Mouse (Mus musculus): ENCODE data around the gene Tsacc. TPM values are rescaled to one million over a fixed set of nuclear protein-coding genes. Genes with fewer than 3 reads are reported as not detected.

Tsacc gene
- polyA plus RNA-seq, 1 experiment from 2014 or later = 8.1 TPM

DNA sequence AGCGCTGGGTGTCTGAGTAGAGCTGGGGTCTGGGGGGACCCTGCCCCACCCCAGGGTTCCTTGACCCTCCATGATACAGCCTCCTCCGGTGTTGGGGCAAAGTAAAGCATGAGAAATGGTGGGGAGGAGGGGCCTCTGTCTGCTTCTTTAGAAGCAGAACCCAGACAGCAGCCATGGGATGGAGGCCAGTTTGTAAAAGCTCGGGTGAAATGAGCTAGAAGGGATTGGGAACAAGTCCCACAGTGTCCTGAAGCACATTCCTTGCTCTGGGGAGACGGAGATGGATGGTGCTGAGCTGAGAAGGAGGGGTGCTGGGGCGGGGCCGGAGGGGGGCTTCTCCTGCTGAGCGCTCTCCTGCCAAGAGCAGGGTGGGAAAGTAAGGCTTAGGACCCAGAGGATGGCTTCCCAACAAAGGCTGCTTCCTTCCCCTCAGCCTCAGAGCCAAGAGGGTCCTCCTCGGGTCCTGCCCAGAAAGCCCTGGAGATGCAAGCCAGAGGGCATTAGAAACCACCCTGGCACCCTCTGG, 57.9 kb downstream of the Tsacc start:
- Histone ChIP-seq H3K4me1 (ENCODE audit: control insufficient read depth, insufficient read depth, low read length) (peaks cover 56% of the 10 kb centered on the region), H3K27me3 (ENCODE audit: control insufficient read depth, insufficient read depth, low read length) (peaks cover 22% of the 10 kb centered on the region; the same call in 1 of the 2 replicates), H3K36me3 (ENCODE audit: control insufficient read depth, insufficient read depth, low read length) (no peaks in the 10 kb centered on the region), H3K4me3 (replicated peaks; ENCODE audit: low read depth, low read length) (no peak overlapping the region), H3K4me2 (ENCODE audit: low read length) (no peak overlapping the region), H3K27ac (replicated peaks; ENCODE audit: low read depth, low read length) (peak overlapping the region; percentile 72), H3K9me3 (ENCODE audit: control insufficient read depth, low read length) (no peaks in the 10 kb centered on the region), H3K9ac (replicated peaks; ENCODE audit: low read length) (no peak overlapping the region)
- 23% methylated on average over 8 of the region's 8 CpGs for WGBS
- DNase-seq = peak; percentile 44
- peak; percentile 26; the same call in 1 of the 2 replicates for ATAC-seq (ENCODE audit: low FRiP score, low TSS enrichment)

DNA sequence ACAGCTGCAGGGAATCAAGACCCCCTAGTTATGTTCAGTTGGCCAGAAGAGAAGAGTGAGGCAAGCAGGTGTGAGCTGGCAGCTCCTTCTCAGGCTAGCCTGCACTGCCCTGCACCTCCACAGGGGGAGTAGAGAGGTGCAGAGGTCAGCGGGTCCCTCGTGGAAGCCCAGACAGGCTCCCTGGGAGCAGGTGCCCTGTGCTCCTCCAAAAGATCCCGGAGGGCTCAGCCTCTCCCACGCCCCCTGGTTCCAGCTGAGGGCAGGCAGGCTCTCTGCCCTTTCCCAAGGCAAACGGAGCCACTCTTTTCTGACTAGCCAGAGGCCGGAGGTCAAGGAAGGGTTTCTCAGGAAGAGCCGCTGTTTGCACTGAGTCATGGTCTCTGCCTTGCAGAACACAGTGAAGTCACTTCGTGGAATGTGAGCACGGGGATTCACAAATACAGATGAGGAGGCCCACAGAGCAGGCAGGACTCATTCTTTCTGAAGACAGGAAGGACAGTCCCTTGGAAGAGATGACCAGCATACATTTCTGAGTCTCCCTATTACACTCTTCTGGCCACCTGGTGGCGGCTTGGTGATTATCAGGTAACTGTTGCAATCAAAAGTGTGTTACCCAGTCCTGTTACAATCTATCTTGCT, 59.1 kb downstream of the Tsacc start:
- H3K4me3 ChIP-seq (replicated peaks; ENCODE audit: low read depth, low read length) = no peak overlapping the region
- ATAC-seq (ENCODE audit: low FRiP score, low TSS enrichment) = no peak
- H3K9me3 ChIP-seq (ENCODE audit: control insufficient read depth, low read length) = no peaks in the 10 kb centered on the region
- peak; percentile 70 for DNase-seq
- H3K4me1 ChIP-seq (ENCODE audit: control insufficient read depth, insufficient read depth, low read length) = peaks cover 69% of the 10 kb centered on the region
- H3K9ac ChIP-seq (replicated peaks; ENCODE audit: low read length) = no peak overlapping the region; the same call in 1 of the 2 replicates
- 7% methylated on average over 10 of the region's 10 CpGs for WGBS
- H3K27me3 ChIP-seq (ENCODE audit: control insufficient read depth, insufficient read depth, low read length) = peaks cover 16% of the 10 kb centered on the region; the same call in 1 of the 2 replicates
- H3K4me2 ChIP-seq (ENCODE audit: low read length) = no peak overlapping the region
- H3K36me3 ChIP-seq (ENCODE audit: control insufficient read depth, insufficient read depth, low read length) = no peaks in the 10 kb centered on the region
- peak overlapping the region; percentile 72 for H3K27ac ChIP-seq (replicated peaks; ENCODE audit: low read depth, low read length)

- Histone ChIP-seq H3K9me3 (ENCODE audit: control insufficient read depth, low read length) (no peaks in the 10 kb centered on the region), H3K27me3 (ENCODE audit: control insufficient read depth, insufficient read depth, low read length) (peaks cover 14% of the 10 kb centered on the region; the same call in 1 of the 2 replicates), H3K4me1 (ENCODE audit: control insufficient read depth, insufficient read depth, low read length) (peaks cover 70% of the 10 kb centered on the region), H3K4me3 (replicated peaks; ENCODE audit: low read depth, low read length) (no peak overlapping the region), H3K36me3 (ENCODE audit: control insufficient read depth, insufficient read depth, low read length) (no peaks in the 10 kb centered on the region), H3K9ac (replicated peaks; ENCODE audit: low read length) (no peak overlapping the region), H3K27ac (replicated peaks; ENCODE audit: low read depth, low read length) (peak overlapping the region; percentile 72), H3K4me2 (ENCODE audit: low read length) (no peak overlapping the region)
- DNase-seq = peak; percentile 55
- 5% methylated on average over 6 of the region's 6 CpGs for WGBS
- no peak for ATAC-seq (ENCODE audit: low FRiP score, low TSS enrichment)
These were observed 59.6 kb downstream of the Tsacc start for GRCm38 (mm10) chr3:88237161-88237555.

DNA sequence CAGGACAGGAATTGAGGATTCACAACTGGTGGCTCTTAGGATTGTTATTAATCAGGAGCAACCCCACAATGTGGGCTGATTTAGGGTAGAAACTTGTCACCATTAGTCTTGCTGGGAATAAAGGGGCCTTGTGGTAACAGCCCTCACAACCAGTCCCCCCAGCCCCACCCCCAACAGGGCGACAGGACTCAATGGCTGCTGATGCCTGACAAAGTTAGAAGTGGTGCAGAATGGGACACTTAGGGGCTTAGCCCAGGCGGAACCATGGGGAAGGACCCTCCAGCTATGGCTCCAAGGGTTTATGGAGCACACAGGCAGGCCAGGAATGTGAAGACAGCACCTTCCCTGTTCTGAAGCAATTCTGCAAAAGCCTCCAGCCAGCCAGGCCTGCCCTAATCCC, 61.2 kb downstream of the Tsacc start:
- no peak for DNase-seq
- peak overlapping the region; percentile 38; the same call in 1 of the 2 replicates for H3K27ac ChIP-seq (replicated peaks; ENCODE audit: low read depth, low read length)

DNA sequence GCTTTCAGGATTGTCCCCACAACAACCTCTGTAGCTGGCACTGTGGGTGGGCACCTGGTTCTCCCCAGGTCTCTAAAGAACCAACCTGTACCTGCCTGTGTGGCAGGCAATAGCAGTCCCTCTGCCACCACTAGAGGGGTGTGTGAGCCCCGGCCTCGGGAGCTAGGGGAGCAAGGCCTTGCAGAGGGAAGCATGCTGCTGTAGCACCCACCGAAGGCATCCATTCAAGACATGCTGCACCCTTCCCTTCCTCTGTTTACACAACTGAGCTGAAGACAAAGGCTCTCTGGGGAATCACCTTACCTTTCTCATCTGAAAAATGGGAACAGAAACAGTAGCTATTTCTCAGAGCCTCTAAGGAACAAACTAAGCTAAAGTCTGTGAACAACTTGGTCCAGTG, 61.6 kb downstream of the Tsacc start:
- peaks cover 9% of the 10 kb centered on the region; the same call in 1 of the 2 replicates for H3K27me3 ChIP-seq (ENCODE audit: control insufficient read depth, insufficient read depth, low read length)
- H3K4me1 ChIP-seq (ENCODE audit: control insufficient read depth, insufficient read depth, low read length) = peaks cover 71% of the 10 kb centered on the region
- WGBS = 9% methylated on average over 3 of the region's 3 CpGs
- H3K9me3 ChIP-seq (ENCODE audit: control insufficient read depth, low read length) = no peaks in the 10 kb centered on the region
- H3K36me3 ChIP-seq (ENCODE audit: control insufficient read depth, insufficient read depth, low read length) = no peaks in the 10 kb centered on the region
- no peak overlapping the region for H3K4me3 ChIP-seq (replicated peaks; ENCODE audit: low read depth, low read length)
- no peak overlapping the region for H3K4me2 ChIP-seq (ENCODE audit: low read length)
- no peak overlapping the region for H3K9ac ChIP-seq (replicated peaks; ENCODE audit: low read length)
- ATAC-seq (ENCODE audit: low FRiP score, low TSS enrichment) = no peak
- DNase-seq = peak; percentile 62
- no peak overlapping the region for H3K27ac ChIP-seq (replicated peaks; ENCODE audit: low read depth, low read length)

More for the DNA sequence above, 61.2 kb downstream of the Tsacc start:
- no peak overlapping the region for H3K4me3 ChIP-seq (replicated peaks; ENCODE audit: low read depth, low read length)
- H3K9me3 ChIP-seq (ENCODE audit: control insufficient read depth, low read length) = no peaks in the 10 kb centered on the region
- no peaks in the 10 kb centered on the region for H3K36me3 ChIP-seq (ENCODE audit: control insufficient read depth, insufficient read depth, low read length)
- H3K4me1 ChIP-seq (ENCODE audit: control insufficient read depth, insufficient read depth, low read length) = peaks cover 72% of the 10 kb centered on the region
- WGBS = 28% methylated on average over 2 of the region's 2 CpGs
- no peak for ATAC-seq (ENCODE audit: low FRiP score, low TSS enrichment)
- H3K9ac ChIP-seq (replicated peaks; ENCODE audit: low read length) = no peak overlapping the region
- no peak overlapping the region for H3K4me2 ChIP-seq (ENCODE audit: low read length)
- peaks cover 12% of the 10 kb centered on the region; the same call in 1 of the 2 replicates for H3K27me3 ChIP-seq (ENCODE audit: control insufficient read depth, insufficient read depth, low read length)

GRCm38 (mm10) chr3:88234041-88234440, 62.8 kb downstream of the Tsacc start:
- no peak overlapping the region for H3K4me2 ChIP-seq (ENCODE audit: low read length)
- H3K27me3 ChIP-seq (ENCODE audit: control insufficient read depth, insufficient read depth, low read length) = peaks cover 2% of the 10 kb centered on the region; the same call in 1 of the 2 replicates
- WGBS = 40% methylated on average over 8 of the region's 8 CpGs
- ATAC-seq (ENCODE audit: low FRiP score, low TSS enrichment) = no peak
- H3K4me3 ChIP-seq (replicated peaks; ENCODE audit: low read depth, low read length) = no peak overlapping the region
- H3K36me3 ChIP-seq (ENCODE audit: control insufficient read depth, insufficient read depth, low read length) = peaks cover 12% of the 10 kb centered on the region
- peaks cover 74% of the 10 kb centered on the region for H3K4me1 ChIP-seq (ENCODE audit: control insufficient read depth, insufficient read depth, low read length)
- peak overlapping the region; percentile 95 for H3K27ac ChIP-seq (replicated peaks; ENCODE audit: low read depth, low read length)
- DNase-seq = no peak
- no peak overlapping the region for H3K9ac ChIP-seq (replicated peaks; ENCODE audit: low read length)
- H3K9me3 ChIP-seq (ENCODE audit: control insufficient read depth, low read length) = no peaks in the 10 kb centered on the region

GRCm38 (mm10) chr3:88232851-88233649, 63.7 kb downstream of the Tsacc start:
- Histone ChIP-seq H3K4me2 (ENCODE audit: low read length) (no peak overlapping the region), H3K4me1 (ENCODE audit: control insufficient read depth, insufficient read depth, low read length) (peaks cover 66% of the 10 kb centered on the region), H3K27ac (replicated peaks; ENCODE audit: low read depth, low read length) (peak overlapping the region; percentile 95), H3K9ac (replicated peaks; ENCODE audit: low read length) (no peak overlapping the region), H3K9me3 (ENCODE audit: control insufficient read depth, low read length) (no peaks in the 10 kb centered on the region), H3K4me3 (replicated peaks; ENCODE audit: low read depth, low read length) (no peak overlapping the region), H3K27me3 (ENCODE audit: control insufficient read depth, insufficient read depth, low read length) (no peaks in the 10 kb centered on the region), H3K36me3 (ENCODE audit: control insufficient read depth, insufficient read depth, low read length) (peaks cover 18% of the 10 kb centered on the region)
- no peak for ATAC-seq (ENCODE audit: low FRiP score, low TSS enrichment)
- peak; percentile 64 for DNase-seq
- WGBS = 15% methylated on average over 7 of the region's 7 CpGs
